Mouse (Mus musculus): ENCODE results near the gene Rex1bd. TPM values are rescaled to one million over a fixed set of nuclear protein-coding genes. Genes with fewer than 3 reads are reported as not detected.
"Not testable (repeated sequence)": the region's sequence is repeated elsewhere in the genome, so short reads cannot be mapped to it uniquely, and the experiment has no call there.

Rex1bd gene
- total RNA-seq, 2 experiments from 2014 or later: 113 to 128 TPM

- no peak for DNase-seq
Measured at GRCm38 (mm10) chr8:70529299-70529698, 22.7 kb upstream of the Rex1bd start.

- no peak for DNase-seq
Measured at GRCm38 (mm10) chr8:70528182-70528797, 21.7 kb upstream of the Rex1bd start.

DNA sequence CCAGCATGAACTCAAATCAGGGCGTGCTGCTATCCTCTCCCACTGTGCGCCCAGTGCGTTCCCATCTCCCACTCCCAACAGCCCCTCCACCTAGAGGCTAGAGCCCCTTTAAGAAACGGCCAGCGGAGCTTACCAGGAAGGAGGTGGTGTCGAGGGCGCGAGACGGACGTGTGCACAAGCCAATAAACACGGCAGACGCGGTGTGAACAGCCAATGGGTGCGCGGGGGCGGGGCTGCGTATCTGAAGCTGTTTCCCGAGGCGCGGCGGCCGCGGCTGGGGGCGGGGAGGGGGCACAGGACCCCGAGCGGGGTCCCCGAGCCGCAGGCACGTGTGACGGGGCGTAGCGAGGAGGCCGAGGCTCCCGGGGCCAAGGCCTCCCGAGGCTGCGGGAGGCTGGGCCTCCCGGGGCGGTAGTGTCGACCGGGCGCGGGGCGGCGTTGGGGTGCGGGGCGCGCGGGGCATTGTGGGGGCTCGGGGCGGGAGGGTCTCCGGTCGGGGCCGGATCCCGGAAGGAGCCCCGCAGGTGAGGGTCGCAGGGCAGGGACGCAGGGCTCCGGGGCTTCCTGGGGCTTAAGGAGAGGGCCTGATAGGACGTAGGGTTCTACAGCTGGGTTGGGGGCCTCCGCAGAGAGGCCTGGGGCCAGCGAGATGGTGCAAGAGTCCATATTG, 21.1 kb upstream of the Rex1bd start, which contains the start of the genes Fkbp8 and Kxd1:
Gene Fkbp8 (plus strand): TSS at position 213 of the 670 bp plus-strand sequence.
Gene Kxd1 (minus strand): TSS at position 445 of the 670 bp plus-strand sequence.
- peak; percentile 98 to 99 for DNase-seq

GRCm38 (mm10) chr8:70527111-70527511, 20.6 kb upstream of the Rex1bd start:
- DNase-seq: no peak

GRCm38 (mm10) chr8:70522592-70523403, 16.2 kb upstream of the Rex1bd start:
- peak; percentile 96 to 98 for DNase-seq

DNA sequence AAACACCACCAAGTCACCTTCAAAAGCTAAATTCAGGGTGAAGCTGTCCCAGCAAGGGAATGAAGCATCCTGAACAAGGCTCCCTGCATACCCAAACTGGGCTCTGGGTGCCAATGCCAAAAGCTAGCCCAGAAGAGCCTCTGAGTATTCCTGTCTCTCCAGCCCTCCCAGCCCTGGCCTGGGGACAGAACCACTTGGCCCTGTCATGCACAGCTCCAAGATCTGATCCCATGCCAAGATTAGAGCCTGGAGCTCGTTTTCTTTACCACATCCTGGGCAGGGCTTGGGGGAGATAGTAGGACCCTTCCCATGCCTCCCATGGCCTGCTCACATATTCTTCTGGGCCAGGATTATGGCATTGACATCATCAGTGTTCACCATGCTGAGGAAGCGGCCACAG, 13.1 kb upstream of the Rex1bd start:
- no peak for DNase-seq

GRCm38 (mm10) chr8:70519043-70519442, 12.5 kb upstream of the Rex1bd start:
- no peak for DNase-seq

GRCm38 (mm10) chr8:70517940-70518643, 11.5 kb upstream of the Rex1bd start:
- DNase-seq: no peak

DNA sequence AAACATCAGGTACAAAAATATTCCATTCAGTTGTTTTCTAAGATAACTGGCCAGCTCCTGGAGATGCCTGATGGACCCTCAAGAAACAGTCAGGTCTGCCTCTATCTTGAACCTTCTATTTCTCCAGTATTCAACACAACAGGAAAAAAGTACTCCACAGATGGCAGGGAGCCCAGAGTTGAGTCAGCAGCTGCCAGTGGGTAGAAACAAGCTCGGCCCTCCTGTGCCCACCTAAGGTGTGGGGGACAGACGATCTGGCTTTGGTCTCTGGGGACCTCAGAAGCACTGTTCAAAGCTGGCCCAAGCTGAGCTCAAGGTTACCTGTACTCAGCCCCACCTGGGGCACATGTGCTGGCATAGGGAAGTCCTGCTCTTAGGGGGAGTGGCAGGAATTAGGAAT, 6.9 kb upstream of the Rex1bd start:
- no peak for DNase-seq

DNA sequence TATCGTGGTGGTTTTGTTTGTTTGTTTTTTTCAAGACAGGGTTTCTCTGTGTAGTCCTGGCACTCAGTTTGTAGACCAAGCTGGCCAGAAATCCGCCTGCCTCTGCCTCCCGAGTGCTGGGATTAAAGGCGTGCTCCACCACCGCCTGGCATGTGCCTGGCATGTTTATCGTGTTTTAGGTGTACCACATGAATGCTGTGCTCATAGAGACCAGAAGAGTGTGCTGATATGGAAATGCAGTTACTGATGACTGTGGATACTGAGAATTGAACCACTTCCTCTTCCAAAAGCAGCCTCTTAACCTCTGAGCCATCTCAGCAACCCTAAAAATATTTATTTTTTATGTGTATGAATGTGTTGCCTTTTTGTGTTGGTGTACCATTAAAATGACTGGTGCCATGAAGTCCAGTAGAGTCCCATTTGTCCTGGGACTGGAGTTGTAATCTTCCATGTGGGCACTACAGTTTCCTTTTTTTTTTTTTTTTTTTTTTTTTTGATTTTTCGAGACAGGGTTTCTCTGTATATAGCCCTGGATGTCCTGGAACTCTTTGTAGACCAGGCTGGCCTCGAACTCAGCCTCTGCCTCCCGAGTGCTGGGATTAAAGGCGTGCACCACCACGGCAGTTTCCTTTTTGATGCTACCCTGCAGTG, 5.8 kb upstream of the Rex1bd start:
- no peak for DNase-seq

GRCm38 (mm10) chr8:70511770-70512169, 5.2 kb upstream of the Rex1bd start:
- no peak for DNase-seq

DNA sequence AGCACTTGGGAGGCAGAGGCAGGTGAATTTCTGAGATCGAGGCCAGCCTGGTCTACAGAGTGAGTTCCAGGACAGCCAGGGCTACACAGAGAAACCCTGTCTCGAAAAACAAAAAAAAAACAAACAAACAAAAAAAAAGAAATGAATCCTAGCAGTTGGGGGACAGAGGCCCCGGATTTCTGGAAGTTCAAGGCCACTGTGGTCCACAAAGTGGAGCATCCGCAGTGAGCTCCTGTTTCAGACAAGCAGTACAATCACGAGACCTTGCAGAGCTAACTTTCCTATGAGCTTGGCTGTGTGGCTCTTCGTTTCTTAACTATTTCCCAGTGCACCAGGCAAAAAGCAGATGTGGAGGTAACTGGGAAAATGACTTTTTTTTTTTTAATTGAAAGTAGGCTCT, 4.6 kb upstream of the Rex1bd start:
- not testable (repeated sequence) for DNase-seq

GRCm38 (mm10) chr8:70510228-70510915, 3.8 kb upstream of the Rex1bd start, which contains the start of gene Uba52:
Gene Uba52, minus strand, starts transcription at chr8:70510801.
- peak; percentile 97 to 98 for DNase-seq

GRCm38 (mm10) chr8:70509281-70509952, 2.9 kb upstream of the Rex1bd start:
- no peak for DNase-seq

- no peak for DNase-seq
Measured at GRCm38 (mm10) chr8:70507027-70507393, 458 bp upstream of the Rex1bd start.

DNA sequence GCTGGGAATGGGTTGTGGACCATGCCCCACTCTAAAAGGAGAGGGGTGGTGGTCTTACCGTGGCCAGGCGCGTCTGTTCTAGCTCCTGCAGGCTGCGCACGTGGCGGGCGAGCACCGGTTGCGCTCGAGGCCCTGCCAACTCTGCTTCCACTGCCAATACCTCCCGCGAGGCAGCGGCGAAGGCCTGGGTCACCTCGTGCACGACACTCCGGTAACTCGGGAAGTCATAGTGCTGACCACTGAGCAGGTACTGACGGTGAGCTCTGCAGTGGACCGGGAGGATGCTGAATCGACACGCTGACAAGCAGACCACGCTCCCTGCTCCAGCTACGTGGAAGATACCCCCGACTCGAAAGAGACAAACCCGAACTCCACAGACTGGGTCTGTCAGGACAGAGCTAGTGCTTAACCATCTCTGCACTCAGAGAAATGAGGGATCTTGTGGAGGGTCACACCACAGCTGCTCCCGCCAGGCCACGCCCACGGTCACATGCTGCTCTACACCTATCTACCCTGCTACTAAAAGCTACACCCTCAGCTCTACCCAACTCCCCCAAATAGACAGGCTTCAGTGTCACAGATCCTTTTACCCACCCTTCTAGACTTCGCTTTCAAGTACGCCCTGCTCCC, 739 bp downstream of the Rex1bd start:
- DNase-seq: no peak

- DNase-seq: peak; percentile 74 to 93
Measured at GRCm38 (mm10) chr8:70504851-70505250, 1.7 kb downstream of the Rex1bd start.

DNA sequence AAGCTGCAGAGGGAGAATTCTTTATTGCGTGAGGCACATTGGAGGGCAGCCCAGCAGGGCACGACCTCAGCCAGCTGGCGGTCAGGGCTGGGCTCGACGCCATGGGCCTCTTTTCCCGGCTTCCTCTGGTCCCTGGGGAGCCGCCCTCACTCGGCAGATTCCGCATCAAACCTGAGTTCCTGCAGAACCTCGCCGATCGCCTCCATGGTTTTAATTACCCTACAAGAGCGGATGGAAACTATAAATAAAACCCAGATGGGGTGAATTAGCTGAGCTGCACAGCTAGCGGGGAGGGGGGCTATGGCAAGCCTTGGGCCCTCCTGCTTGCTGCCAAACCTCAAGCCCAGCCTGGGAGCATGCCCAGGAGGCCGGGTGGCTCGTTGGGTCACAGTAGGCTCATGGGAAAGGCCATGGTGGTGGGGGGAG, 2.2 kb downstream of the Rex1bd start:
- peak; percentile 80 to 81 for DNase-seq

DNA sequence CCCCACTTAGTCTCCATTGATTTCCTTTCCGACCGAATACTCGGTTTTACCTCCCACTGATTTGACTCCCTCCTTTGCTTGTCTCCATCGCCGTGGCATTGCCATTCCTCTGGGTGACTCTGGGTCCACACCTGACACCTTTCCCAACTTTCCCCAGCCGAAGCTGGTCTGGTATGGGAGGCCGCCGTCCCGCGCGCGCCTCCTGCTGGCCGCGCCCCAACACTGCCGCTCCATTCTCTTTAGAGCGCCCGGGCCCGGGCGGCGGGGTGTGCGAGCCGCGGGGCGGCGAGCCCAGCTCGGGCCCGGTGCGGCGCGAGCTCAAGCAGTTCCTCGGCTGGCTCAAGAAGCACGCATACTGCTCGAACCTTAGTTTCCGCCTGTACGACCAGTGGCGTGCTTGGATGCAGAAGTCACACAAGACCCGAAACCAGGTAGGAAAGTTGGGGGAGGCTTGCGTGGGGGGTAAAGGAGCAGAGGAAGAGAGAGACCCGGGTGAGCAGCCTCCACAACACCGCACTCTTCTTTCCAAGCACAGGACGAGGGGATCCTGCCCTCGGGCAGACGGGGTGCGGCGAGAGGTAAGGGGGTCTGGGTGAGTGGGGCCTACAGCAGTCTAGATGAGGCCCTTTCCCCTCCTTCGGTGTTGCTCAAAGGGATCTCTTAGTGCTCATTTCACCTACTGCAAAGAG, 3.3 kb downstream of the Rex1bd start:
- DNase-seq: peak; percentile 66 to 79
